Mouse (Mus musculus): ENCODE results near the gene Chac1. TPM values are rescaled to one million over a fixed set of nuclear protein-coding genes. Genes with fewer than 3 reads are reported as not detected.

Chac1 gene
- polyA plus RNA-seq, 1 experiment from 2014 or later = 11.2 TPM

GRCm38 (mm10) chr2:119356310-119356709, 5.3 kb downstream of the Chac1 start:
- ATAC-seq (ENCODE audit: low read depth) = no peak
- Histone ChIP-seq H3K9me3 (ENCODE audit: control insufficient read depth, low read length) (peaks cover 3% of the 10 kb centered on the region; the same call in 1 of the 2 replicates), H3K9ac (replicated peaks; ENCODE audit: low read depth, low read length) (no peak overlapping the region), H3K4me2 (ENCODE audit: low read depth, low read length) (no peak overlapping the region), H3K27me3 (ENCODE audit: control insufficient read depth, insufficient read depth, low read length) (no peaks in the 10 kb centered on the region), H3K36me3 (ENCODE audit: control insufficient read depth, insufficient read depth, low read length) (no peaks in the 10 kb centered on the region), H3K4me3 (ENCODE audit: low read depth, low read length) (no peak overlapping the region), H3K27ac (ENCODE audit: low read depth, low read length) (no peak overlapping the region), H3K4me1 (ENCODE audit: control insufficient read depth, insufficient read depth, low read length) (0 out of 2 replicates have a peak, but pooled peaks cover 2% of the 10 kb centered on the region)

DNA sequence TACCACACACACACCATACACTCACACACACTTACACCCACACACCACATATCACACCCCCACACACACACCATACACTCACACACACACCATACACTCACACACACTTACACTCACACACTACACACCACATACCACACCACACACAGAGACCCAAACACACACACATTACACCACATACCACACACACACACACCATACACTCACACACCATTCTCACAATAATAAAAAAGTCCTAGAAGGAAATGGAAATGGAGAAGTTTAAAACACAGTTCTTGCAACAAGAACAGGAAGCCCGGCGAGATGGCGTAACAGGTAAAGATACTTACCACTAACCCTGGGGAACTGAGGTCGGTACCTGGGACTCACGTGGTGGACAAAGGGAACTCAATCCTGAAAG, 5.8 kb downstream of the Chac1 start:
- WGBS = 96% methylated on average over 5 of the region's 5 CpGs
- H3K27me3 ChIP-seq (ENCODE audit: control insufficient read depth, insufficient read depth, low read length) = no peaks in the 10 kb centered on the region
- no peak overlapping the region for H3K27ac ChIP-seq (ENCODE audit: low read depth, low read length)
- H3K9ac ChIP-seq (replicated peaks; ENCODE audit: low read depth, low read length) = no peak overlapping the region
- no peak for ATAC-seq (ENCODE audit: low read depth)
- no peaks in the 10 kb centered on the region for H3K4me1 ChIP-seq (ENCODE audit: control insufficient read depth, insufficient read depth, low read length)
- peaks cover 7% of the 10 kb centered on the region for H3K9me3 ChIP-seq (ENCODE audit: control insufficient read depth, low read length)
- no peaks in the 10 kb centered on the region for H3K36me3 ChIP-seq (ENCODE audit: control insufficient read depth, insufficient read depth, low read length)
- H3K4me2 ChIP-seq (ENCODE audit: low read depth, low read length) = no peak overlapping the region
- no peak overlapping the region for H3K4me3 ChIP-seq (ENCODE audit: low read depth, low read length)

GRCm38 (mm10) chr2:119358249-119358648, 7.2 kb downstream of the Chac1 start:
- H3K4me3 ChIP-seq (ENCODE audit: low read depth, low read length) = no peak overlapping the region

DNA sequence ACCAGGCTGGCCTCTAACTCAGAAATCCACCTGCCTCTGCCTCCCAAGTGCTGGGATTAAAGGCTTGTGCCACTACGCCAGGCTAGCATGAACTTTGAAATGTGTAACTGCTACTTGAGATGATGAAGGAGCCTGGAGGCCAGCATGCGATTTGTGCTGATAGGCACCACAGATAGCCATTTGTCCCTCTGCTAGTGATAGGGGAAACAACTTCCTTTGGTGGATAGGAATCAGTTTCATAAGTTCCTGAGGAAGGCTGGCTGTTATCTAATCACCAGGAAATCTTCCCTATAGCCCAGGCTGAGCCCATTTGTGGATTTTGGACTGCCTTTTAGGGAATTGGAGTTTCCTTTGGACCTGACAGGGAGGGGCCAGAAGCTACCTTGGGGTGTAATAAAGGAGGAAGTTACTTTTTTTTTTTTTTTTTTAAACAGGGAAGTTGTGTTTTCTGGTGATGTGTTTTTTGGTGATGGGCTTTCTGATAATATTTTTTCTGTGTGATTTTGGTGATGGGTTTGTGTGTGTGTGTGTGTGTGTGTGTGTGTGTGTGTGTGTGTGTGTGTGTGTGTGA, 8.8 kb downstream of the Chac1 start:
- no peak for ATAC-seq (ENCODE audit: low read depth)
- no peaks in the 10 kb centered on the region for H3K4me1 ChIP-seq (ENCODE audit: control insufficient read depth, insufficient read depth, low read length)
- no peak overlapping the region for H3K27ac ChIP-seq (ENCODE audit: low read depth, low read length)
- H3K4me3 ChIP-seq (ENCODE audit: low read depth, low read length) = no peak overlapping the region
- H3K4me2 ChIP-seq (ENCODE audit: low read depth, low read length) = no peak overlapping the region
- WGBS = 87% methylated on average over 2 of the region's 2 CpGs
- no peaks in the 10 kb centered on the region for H3K27me3 ChIP-seq (ENCODE audit: control insufficient read depth, insufficient read depth, low read length)
- H3K9me3 ChIP-seq (ENCODE audit: control insufficient read depth, low read length) = peaks cover 10% of the 10 kb centered on the region
- H3K9ac ChIP-seq (replicated peaks; ENCODE audit: low read depth, low read length) = no peak overlapping the region
- H3K36me3 ChIP-seq (ENCODE audit: control insufficient read depth, insufficient read depth, low read length) = no peaks in the 10 kb centered on the region

More at GRCm38 (mm10) chr2:119358249-119358648, 7.2 kb downstream of the Chac1 start:
- H3K27me3 ChIP-seq (ENCODE audit: control insufficient read depth, insufficient read depth, low read length) = no peaks in the 10 kb centered on the region
- 86% methylated on average over 6 of the region's 6 CpGs for WGBS
- no peaks in the 10 kb centered on the region for H3K4me1 ChIP-seq (ENCODE audit: control insufficient read depth, insufficient read depth, low read length)
- no peaks in the 10 kb centered on the region for H3K36me3 ChIP-seq (ENCODE audit: control insufficient read depth, insufficient read depth, low read length)
- no peak overlapping the region for H3K9ac ChIP-seq (replicated peaks; ENCODE audit: low read depth, low read length)
- H3K4me2 ChIP-seq (ENCODE audit: low read depth, low read length) = no peak overlapping the region
- ATAC-seq (ENCODE audit: low read depth) = no peak
- peaks cover 10% of the 10 kb centered on the region for H3K9me3 ChIP-seq (ENCODE audit: control insufficient read depth, low read length)
- no peak overlapping the region for H3K27ac ChIP-seq (ENCODE audit: low read depth, low read length)

DNA sequence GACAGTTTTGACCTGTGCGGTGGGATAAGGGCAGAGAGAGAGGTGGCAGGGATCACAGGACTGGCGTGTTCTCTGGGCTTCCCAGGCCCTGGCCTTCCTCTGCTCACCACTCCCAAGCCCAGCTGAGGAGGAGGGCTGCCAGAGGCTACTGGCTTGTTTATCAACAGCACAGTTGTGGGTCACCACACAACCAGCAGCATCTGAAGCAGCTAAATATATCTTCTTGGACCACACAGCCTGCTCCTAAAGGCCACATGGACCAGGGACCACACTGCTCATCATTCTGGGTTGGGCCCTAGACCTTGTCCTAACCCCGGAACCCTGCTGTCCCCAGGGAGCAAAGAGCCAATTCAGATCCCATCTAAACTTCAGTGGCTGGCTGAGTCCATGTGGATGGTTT, 13.9 kb downstream of the Chac1 start:
- 88% methylated on average over 3 of the region's 3 CpGs for WGBS
- Histone ChIP-seq H3K27ac (ENCODE audit: low read depth, low read length) (no peak overlapping the region), H3K36me3 (ENCODE audit: control insufficient read depth, insufficient read depth, low read length) (no peaks in the 10 kb centered on the region), H3K9ac (replicated peaks; ENCODE audit: low read depth, low read length) (no peak overlapping the region), H3K27me3 (ENCODE audit: control insufficient read depth, insufficient read depth, low read length) (no peaks in the 10 kb centered on the region), H3K9me3 (ENCODE audit: control insufficient read depth, low read length) (peaks cover 10% of the 10 kb centered on the region), H3K4me2 (ENCODE audit: low read depth, low read length) (no peak overlapping the region), H3K4me1 (ENCODE audit: control insufficient read depth, insufficient read depth, low read length) (no peaks in the 10 kb centered on the region), H3K4me3 (ENCODE audit: low read depth, low read length) (no peak overlapping the region)
- no peak for ATAC-seq (ENCODE audit: low read depth)

- Histone ChIP-seq H3K4me1 (ENCODE audit: control insufficient read depth, insufficient read depth, low read length) (no peaks in the 10 kb centered on the region), H3K27me3 (ENCODE audit: control insufficient read depth, insufficient read depth, low read length) (no peaks in the 10 kb centered on the region), H3K4me2 (ENCODE audit: low read depth, low read length) (no peak overlapping the region), H3K4me3 (ENCODE audit: low read depth, low read length) (no peak overlapping the region), H3K9me3 (ENCODE audit: control insufficient read depth, low read length) (no peaks in the 10 kb centered on the region), H3K36me3 (ENCODE audit: control insufficient read depth, insufficient read depth, low read length) (peaks cover 9% of the 10 kb centered on the region), H3K9ac (replicated peaks; ENCODE audit: low read depth, low read length) (no peak overlapping the region), H3K27ac (ENCODE audit: low read depth, low read length) (no peak overlapping the region)
- ATAC-seq (ENCODE audit: low read depth) = no peak
- WGBS = 80% methylated on average over 3 of the region's 3 CpGs
Measured at GRCm38 (mm10) chr2:119367346-119367745, 16.3 kb downstream of the Chac1 start.

DNA sequence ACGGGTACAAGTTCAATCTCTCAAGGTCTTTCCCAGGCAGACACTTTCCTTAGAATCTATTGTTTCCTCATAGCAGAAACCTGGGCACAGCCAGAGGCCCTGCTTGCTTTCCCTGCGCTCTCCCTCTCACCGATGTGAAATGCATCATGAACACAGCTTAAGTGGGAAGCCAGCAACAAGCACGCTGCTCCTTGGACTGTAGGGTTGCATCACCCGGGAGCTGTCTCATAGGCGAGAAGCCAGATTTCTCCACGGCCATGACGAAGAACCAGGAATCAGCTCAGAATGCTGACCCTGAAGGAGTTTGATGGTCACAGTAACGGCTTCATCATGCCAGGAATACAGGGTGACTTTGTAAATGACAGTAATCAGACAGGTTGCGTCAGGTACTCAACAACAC, 19.1 kb downstream of the Chac1 start:
- WGBS = 96% methylated on average over 10 of the region's 10 CpGs
- H3K36me3 ChIP-seq (ENCODE audit: control insufficient read depth, insufficient read depth, low read length) = peaks cover 28% of the 10 kb centered on the region
- no peaks in the 10 kb centered on the region for H3K9me3 ChIP-seq (ENCODE audit: control insufficient read depth, low read length)
- H3K4me1 ChIP-seq (ENCODE audit: control insufficient read depth, insufficient read depth, low read length) = no peaks in the 10 kb centered on the region
- H3K27me3 ChIP-seq (ENCODE audit: control insufficient read depth, insufficient read depth, low read length) = no peaks in the 10 kb centered on the region
- ATAC-seq (ENCODE audit: low read depth) = no peak
- no peak overlapping the region for H3K4me2 ChIP-seq (ENCODE audit: low read depth, low read length)
- H3K9ac ChIP-seq (replicated peaks; ENCODE audit: low read depth, low read length) = no peak overlapping the region
- no peak overlapping the region for H3K4me3 ChIP-seq (ENCODE audit: low read depth, low read length)
- no peak overlapping the region for H3K27ac ChIP-seq (ENCODE audit: low read depth, low read length)

- Histone ChIP-seq H3K4me1 (ENCODE audit: control insufficient read depth, insufficient read depth, low read length) (no peaks in the 10 kb centered on the region), H3K9ac (replicated peaks; ENCODE audit: low read depth, low read length) (no peak overlapping the region), H3K4me3 (ENCODE audit: low read depth, low read length) (no peak overlapping the region), H3K9me3 (ENCODE audit: control insufficient read depth, low read length) (no peaks in the 10 kb centered on the region), H3K27me3 (ENCODE audit: control insufficient read depth, insufficient read depth, low read length) (no peaks in the 10 kb centered on the region), H3K4me2 (ENCODE audit: low read depth, low read length) (no peak overlapping the region), H3K36me3 (ENCODE audit: control insufficient read depth, insufficient read depth, low read length) (peaks cover 66% of the 10 kb centered on the region), H3K27ac (ENCODE audit: low read depth, low read length) (no peak overlapping the region)
- 86% methylated on average over 9 of the region's 9 CpGs for WGBS
- no peak for ATAC-seq (ENCODE audit: low read depth)
Measured at GRCm38 (mm10) chr2:119377286-119377685, 26.3 kb downstream of the Chac1 start.

DNA sequence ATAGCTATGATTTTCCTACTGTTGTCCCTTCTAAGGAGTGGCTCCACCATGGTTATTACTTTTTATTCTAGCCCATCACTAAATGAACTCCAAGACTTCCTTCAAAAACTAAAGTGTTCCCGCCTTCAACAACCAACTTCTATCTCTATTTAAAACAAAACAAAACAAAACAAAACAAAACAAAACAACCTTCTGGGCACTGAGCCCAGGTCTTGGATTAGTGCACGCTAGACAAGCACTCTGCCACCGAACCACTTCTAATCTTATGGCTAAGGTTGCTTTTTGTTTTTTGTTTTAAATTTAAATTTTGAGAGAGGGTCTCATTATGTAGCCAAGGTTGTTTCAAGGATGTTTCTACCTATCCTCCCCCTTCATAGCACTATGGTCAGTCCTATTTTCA, 26.8 kb downstream of the Chac1 start:
- peaks cover 65% of the 10 kb centered on the region for H3K36me3 ChIP-seq (ENCODE audit: control insufficient read depth, insufficient read depth, low read length)
- no peaks in the 10 kb centered on the region for H3K4me1 ChIP-seq (ENCODE audit: control insufficient read depth, insufficient read depth, low read length)
- ATAC-seq (ENCODE audit: low read depth) = no peak
- no peak overlapping the region for H3K4me3 ChIP-seq (ENCODE audit: low read depth, low read length)
- no peaks in the 10 kb centered on the region for H3K27me3 ChIP-seq (ENCODE audit: control insufficient read depth, insufficient read depth, low read length)
- no peak overlapping the region for H3K4me2 ChIP-seq (ENCODE audit: low read depth, low read length)
- no peak overlapping the region for H3K9ac ChIP-seq (replicated peaks; ENCODE audit: low read depth, low read length)
- 80% methylated on average over 3 of the region's 3 CpGs for WGBS
- no peaks in the 10 kb centered on the region for H3K9me3 ChIP-seq (ENCODE audit: control insufficient read depth, low read length)
- H3K27ac ChIP-seq (ENCODE audit: low read depth, low read length) = no peak overlapping the region
